ENCODE assay signal across 19 mouse cellular contexts in the genomic region with DNA sequence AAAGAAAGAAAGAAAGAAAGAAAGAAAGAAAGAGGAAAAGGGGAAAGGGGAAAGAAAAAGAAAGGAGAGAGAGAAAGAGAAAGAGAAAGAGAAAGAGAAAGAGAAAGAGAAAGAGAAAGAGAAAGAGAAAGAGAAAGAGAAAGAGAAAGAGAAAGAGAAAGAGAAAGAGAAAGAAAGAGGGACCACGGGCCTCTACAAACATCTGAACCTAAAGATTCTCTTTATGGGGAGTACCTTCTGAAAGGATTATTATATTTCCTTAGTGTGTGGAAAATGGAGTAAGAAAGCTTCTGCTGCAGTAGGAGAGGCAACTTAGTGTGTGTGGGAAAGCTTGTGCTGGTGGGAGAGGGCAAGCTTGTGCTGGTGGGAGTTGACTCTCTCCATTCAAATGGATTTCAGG.
A peak's percentile ranks its signal among the peaks of the same experiment; 100 is the strongest.
DNase-seq lines count a peak whose midpoint lies in the region; ATAC-seq and TF ChIP-seq lines count a peak whose summit lies in the region.
"Had no signal": no experiment of that assay in that cellular context is flagged by ENCODE, and none has a peak within 500 bp of the region (broad histone marks: within the 10 kb centered on the region; RNA-seq: fewer than 3 reads in every experiment).

No protein-coding gene starts in this region.

- no peaks in the 10 kb centered on the region for H3K27me3 ChIP-seq in megakaryocyte, embryonic 14.5 days (replicated peaks)
- H3K27me3 ChIP-seq in CH12.LX (replicated peaks): no peaks in the 10 kb centered on the region
- H3K27me3 ChIP-seq in forebrain, embryonic 14.5 days (replicated peaks; ENCODE audit: control insufficient read depth, insufficient read depth, low read length): no peaks in the 10 kb centered on the region
- H3K27me3 ChIP-seq: Patski had no signal

- WGBS in forebrain, embryonic 14.5 days: 100% methylated on average over 1 of the region's 1 CpGs

- no peak for TF ChIP-seq CTCF in CH12.LX (conservative IDR thresholded peaks at IDR 0.05 in 1 of 2, IDR thresholded peaks at IDR 0.05 in 1 of 2; ENCODE audit: low read depth in 2 of 2, low read length in 2 of 2)

- no peak overlapping the region for H3K27ac ChIP-seq in CH12.LX (ENCODE audit: insufficient read depth, low read depth)
- no peak overlapping the region for H3K27ac ChIP-seq in forebrain, embryonic 14.5 days (ENCODE audit: low read depth, low read length)

- TF ChIP-seq RAD21 in CH12.LX (IDR thresholded peaks at IDR 0.05; ENCODE audit: low read depth, low read length): no peak

- no peaks in the 10 kb centered on the region for H3K4me1 ChIP-seq in megakaryocyte, embryonic 14.5 days
- H3K4me1 ChIP-seq in CH12.LX (ENCODE audit: control insufficient read depth in 1 of 2, insufficient read depth in 2 of 2): peaks cover under 1 to 2% of the 10 kb centered on the region in 2 experiments; a peak in 1 of 4 replicates
- no peaks in the 10 kb centered on the region for H3K4me1 ChIP-seq in forebrain, embryonic 14.5 days (ENCODE audit: control insufficient read depth, insufficient read depth, low read length)

- H3K4me3 ChIP-seq in megakaryocyte, embryonic 14.5 days (replicated peaks): peak overlapping the region; percentile 31
- H3K4me3 ChIP-seq in CH12.LX (replicated peaks in 1 of 3; ENCODE audit: low read depth in 2 of 3, low read length in 2 of 3, poor library complexity in 1 of 3): peak overlapping the region in 2 of 3 experiments; percentile 31 to 42
- no peak overlapping the region for H3K4me3 ChIP-seq in forebrain, embryonic 14.5 days (ENCODE audit: low read depth, low read length)

- peak overlapping the region; percentile 13; the same call in 1 of the 2 replicates for H3K9ac ChIP-seq in CH12.LX (ENCODE audit: insufficient read depth, low read depth)
- no peak overlapping the region for H3K9ac ChIP-seq in forebrain, embryonic 14.5 days (ENCODE audit: low read length)

- no peak for DNase-seq in CH12.LX (ENCODE audit: extremely low read depth)
- DNase-seq in forebrain, embryonic 14.5 days (ENCODE audit: low spot score): no peak
- DNase-seq: adrenal gland, adult 2 months; adrenal gland, adult 8-10 months; adrenal gland, postnatal 10 days; adrenal gland, postnatal 14 days; adrenal gland, postnatal 25 days; adrenal gland, postnatal 36 days; B cell, adult 2 months; cerebellum, adult 11 months; cerebellum, adult 11-12 months; cerebellum, adult 18-20 months; cerebellum, adult 2 months had no signal

- in situ Hi-C loops in CH12.LX (cut with MboI; ENCODE audit: low pct_ligation_motif_present, low pct_unique_long_range_greater_than_20kb, low sequenced_read_pairs): no loop called here

- no peaks in the 10 kb centered on the region for H3K36me3 ChIP-seq in megakaryocyte, embryonic 14.5 days (replicated peaks; ENCODE audit: low read length)
- no peaks in the 10 kb centered on the region for H3K36me3 ChIP-seq in CH12.LX (replicated peaks in 1 of 2; ENCODE audit: control insufficient read depth in 1 of 2, insufficient read depth in 1 of 2, low read length in 1 of 2)
- H3K36me3 ChIP-seq in forebrain, embryonic 14.5 days (ENCODE audit: control insufficient read depth, insufficient read depth, low read length): no peaks in the 10 kb centered on the region
- H3K36me3 ChIP-seq: G1E had no signal

- dilution Hi-C loops in CH12.LX (cut with MboI; ENCODE audit: extremely low pct_ligation_motif_present, extremely low pct_unique_long_range_greater_than_20kb, low sequenced_read_pairs): no loop called here

- no peak for TF ChIP-seq EP300 in CH12.LX (IDR thresholded peaks at IDR 0.05; ENCODE audit: low read length)

- no peak for TF ChIP-seq POLR2A in CH12.LX (IDR thresholded peaks at IDR 0.05; ENCODE audit: low read depth, low read length)

- H3K4me2 ChIP-seq in CH12.LX (ENCODE audit: insufficient read depth, low read depth, poor library complexity, severe bottlenecking): no peak overlapping the region; the same call in 1 of the 2 replicates
- no peak overlapping the region for H3K4me2 ChIP-seq in forebrain, embryonic 14.5 days (ENCODE audit: low read length)

- no peaks in the 10 kb centered on the region for H3K79me2 ChIP-seq in CH12.LX (replicated peaks; ENCODE audit: control insufficient read depth, extremely low read depth, insufficient read depth, poor library complexity, severe bottlenecking)

- no peak for ATAC-seq in megakaryocyte, adult 5-6 weeks (ENCODE audit: poor library complexity, severe bottlenecking)
- no peak for ATAC-seq in forebrain, embryonic 14.5 days
- ATAC-seq: activated CD4-positive, CD25-positive, alpha-beta regulatory T cell, adult 4 months; CD4-positive, CD25-positive, alpha-beta regulatory T cell, adult 4 months; Patski had no signal

- H3K9me3 ChIP-seq in megakaryocyte, embryonic 14.5 days: no peaks in the 10 kb centered on the region
- no peaks in the 10 kb centered on the region for H3K9me3 ChIP-seq in CH12.LX (replicated peaks; ENCODE audit: low read length)
- H3K9me3 ChIP-seq in forebrain, embryonic 14.5 days (replicated peaks; ENCODE audit: control insufficient read depth, low read length): no peaks in the 10 kb centered on the region
- H3K9me3 ChIP-seq: G1E had no signal

TF ChIP-seq in CH12.LX, 34 proteins besides CTCF, POLR2A, EP300 and RAD21:
- no peak for TF ChIP-seq PAX5 (IDR thresholded peaks at IDR 0.05; ENCODE audit: low read length)
- no peak for TF ChIP-seq UBTF (IDR thresholded peaks at IDR 0.05; ENCODE audit: low read depth, low read length)
- no peak for TF ChIP-seq ZC3H11A (IDR thresholded peaks at IDR 0.05; ENCODE audit: low read depth, low read length)
- TF ChIP-seq MAFK (IDR thresholded peaks at IDR 0.05; ENCODE audit: insufficient replicate concordance, low read length): no peak
- TF ChIP-seq SMC3 (IDR thresholded peaks at IDR 0.05; ENCODE audit: low read depth, low read length): no peak
- no peak for TF ChIP-seq MXI1 (IDR thresholded peaks at IDR 0.05; ENCODE audit: low read depth, low read length)
- no peak for TF ChIP-seq SIN3A (IDR thresholded peaks at IDR 0.05; ENCODE audit: low read length)
- no peak for TF ChIP-seq HCFC1 (IDR thresholded peaks at IDR 0.05; ENCODE audit: low read depth, low read length)
- no peak for TF ChIP-seq CHD1 (IDR thresholded peaks at IDR 0.05; ENCODE audit: low read depth, low read length)
- TF ChIP-seq IRF4 (IDR thresholded peaks at IDR 0.05; ENCODE audit: low read depth, low read length): peak; percentile 24; the same call in 1 of the 2 replicates
- no peak for TF ChIP-seq USF1 (IDR thresholded peaks at IDR 0.05; ENCODE audit: low read depth, low read length)
- no peak for TF ChIP-seq TBP (conservative IDR thresholded peaks at IDR 0.05; ENCODE audit: low read depth, low read length)
- no peak for TF ChIP-seq ZMIZ1 (IDR thresholded peaks at IDR 0.05; ENCODE audit: low read depth, low read length)
- TF ChIP-seq ETS1 (conservative IDR thresholded peaks at IDR 0.05; ENCODE audit: low read depth, low read length): peak; percentile 98
- TF ChIP-seq MEF2A (IDR thresholded peaks at IDR 0.05; ENCODE audit: borderline replicate concordance, low read depth, low read length): no peak
- TF ChIP-seq KAT2A (IDR thresholded peaks at IDR 0.05; ENCODE audit: insufficient replicate concordance, low read length): no peak
TF ChIP-seq in CH12.LX: peak in this region for 2.
